Mouse (Mus musculus): ENCODE results near the gene Gm4307. TPM values are rescaled to one million over a fixed set of nuclear protein-coding genes. Genes with fewer than 3 reads are reported as not detected.
A peak's percentile ranks its signal among the peaks of the same experiment; 100 is the strongest.
"Not testable (repeated sequence)": the region's sequence is repeated elsewhere in the genome, so short reads cannot be mapped to it uniquely, and the experiment has no call there.

Gene Gm4307
- total RNA-seq (2021) = not detected

DNA sequence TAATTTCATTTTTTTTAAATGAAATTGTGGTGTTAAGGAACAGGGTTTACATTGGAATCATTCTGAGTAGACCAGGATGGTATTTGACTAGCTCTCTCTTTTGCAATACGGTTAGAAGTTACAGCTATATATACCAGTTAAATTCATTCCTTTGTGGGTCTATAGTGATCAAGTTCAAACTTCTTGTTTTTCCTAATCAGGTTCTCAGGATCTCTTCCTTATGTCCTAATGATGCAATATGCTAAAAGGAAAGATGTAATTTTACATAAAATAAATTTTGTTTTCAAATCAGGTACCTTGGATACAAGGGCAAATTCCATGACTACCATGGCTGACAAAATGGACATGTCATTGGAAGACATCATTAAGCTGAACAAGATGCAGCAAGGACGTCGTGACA lies at the start of gene Gm4307:
Gene Gm4307 (plus strand): TSS at position 301 of the 400 bp plus-strand sequence.
- intact Hi-C loops (cut with DNase I); DNase-seq (ENCODE audit: extremely low spot score in 1 of 2, low spot score in 2 of 2): not testable (repeated sequence)

DNA sequence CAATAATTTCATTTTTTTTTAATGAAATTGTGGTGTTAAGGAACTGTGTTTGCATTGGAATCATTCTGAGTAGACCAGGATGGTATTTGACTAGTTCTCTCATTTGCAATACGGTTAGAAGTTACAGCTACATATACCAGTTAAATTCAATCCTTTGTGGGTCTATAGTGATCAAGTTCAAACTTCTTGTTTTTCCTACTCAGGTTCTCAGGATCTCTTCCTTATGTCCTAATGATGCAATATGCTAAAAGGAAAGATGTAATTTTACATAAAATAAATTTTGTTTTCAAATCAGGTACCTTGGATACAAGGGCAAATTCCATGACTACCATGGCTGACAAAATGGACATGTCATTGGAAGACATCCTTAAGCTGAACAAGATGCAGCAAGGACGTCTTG lies 25.8 kb upstream of the Gm4307 start, which contains the start of gene Gm4301:
Gene Gm4301 (plus strand): TSS at position 301 of the 400 bp plus-strand sequence.
- intact Hi-C loops (cut with DNase I) = not testable (repeated sequence)

DNA sequence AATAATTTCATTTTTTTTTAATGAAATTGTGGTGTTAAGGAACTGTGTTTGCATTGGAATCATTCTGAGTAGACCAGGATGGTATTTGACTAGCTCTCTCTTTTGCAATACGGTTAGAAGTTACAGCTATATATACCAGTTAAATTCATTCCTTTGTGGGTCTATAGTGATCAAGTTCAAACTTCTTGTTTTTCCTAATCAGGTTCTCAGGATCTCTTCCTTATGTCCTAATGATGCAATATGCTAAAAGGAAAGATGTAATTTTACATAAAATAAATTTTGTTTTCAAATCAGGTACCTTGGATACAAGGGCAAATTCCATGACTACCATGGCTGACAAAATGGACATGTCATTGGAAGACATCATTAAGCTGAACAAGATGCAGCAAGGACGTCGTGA lies 20.6 kb upstream of the Gm4307 start, which contains the start of gene Gm4302:
Gene Gm4302 (plus strand): TSS at position 301 of the 400 bp plus-strand sequence.
- intact Hi-C loops (cut with DNase I); DNase-seq (ENCODE audit: extremely low spot score in 1 of 2, low spot score in 2 of 2): not testable (repeated sequence)

More for the DNA sequence above, 25.8 kb upstream of the Gm4307 start, which contains the start of gene Gm4301:
- not testable (repeated sequence) for DNase-seq (ENCODE audit: extremely low spot score in 1 of 2, low spot score in 2 of 2)

DNA sequence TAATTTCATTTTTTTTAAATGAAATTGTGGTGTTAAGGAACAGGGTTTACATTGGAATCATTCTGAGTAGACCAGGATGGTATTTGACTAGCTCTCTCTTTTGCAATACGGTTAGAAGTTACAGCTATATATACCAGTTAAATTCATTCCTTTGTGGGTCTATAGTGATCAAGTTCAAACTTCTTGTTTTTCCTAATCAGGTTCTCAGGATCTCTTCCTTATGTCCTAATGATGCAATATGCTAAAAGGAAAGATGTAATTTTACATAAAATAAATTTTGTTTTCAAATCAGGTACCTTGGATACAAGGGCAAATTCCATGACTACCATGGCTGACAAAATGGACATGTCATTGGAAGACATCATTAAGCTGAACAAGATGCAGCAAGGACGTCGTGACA lies 15.5 kb upstream of the Gm4307 start, which contains the start of gene Gm4303:
Gene Gm4303 (plus strand): TSS at position 301 of the 400 bp plus-strand sequence.
- DNase-seq (ENCODE audit: extremely low spot score in 1 of 2, low spot score in 2 of 2); intact Hi-C loops (cut with DNase I): not testable (repeated sequence)

DNA sequence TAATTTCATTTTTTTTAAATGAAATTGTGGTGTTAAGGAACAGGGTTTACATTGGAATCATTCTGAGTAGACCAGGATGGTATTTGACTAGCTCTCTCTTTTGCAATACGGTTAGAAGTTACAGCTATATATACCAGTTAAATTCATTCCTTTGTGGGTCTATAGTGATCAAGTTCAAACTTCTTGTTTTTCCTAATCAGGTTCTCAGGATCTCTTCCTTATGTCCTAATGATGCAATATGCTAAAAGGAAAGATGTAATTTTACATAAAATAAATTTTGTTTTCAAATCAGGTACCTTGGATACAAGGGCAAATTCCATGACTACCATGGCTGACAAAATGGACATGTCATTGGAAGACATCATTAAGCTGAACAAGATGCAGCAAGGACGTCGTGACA lies 10.3 kb upstream of the Gm4307 start, which contains the start of gene Gm4305:
Gene Gm4305 (plus strand): TSS at position 301 of the 400 bp plus-strand sequence.
- intact Hi-C loops (cut with DNase I); DNase-seq (ENCODE audit: extremely low spot score in 1 of 2, low spot score in 2 of 2): not testable (repeated sequence)

DNA sequence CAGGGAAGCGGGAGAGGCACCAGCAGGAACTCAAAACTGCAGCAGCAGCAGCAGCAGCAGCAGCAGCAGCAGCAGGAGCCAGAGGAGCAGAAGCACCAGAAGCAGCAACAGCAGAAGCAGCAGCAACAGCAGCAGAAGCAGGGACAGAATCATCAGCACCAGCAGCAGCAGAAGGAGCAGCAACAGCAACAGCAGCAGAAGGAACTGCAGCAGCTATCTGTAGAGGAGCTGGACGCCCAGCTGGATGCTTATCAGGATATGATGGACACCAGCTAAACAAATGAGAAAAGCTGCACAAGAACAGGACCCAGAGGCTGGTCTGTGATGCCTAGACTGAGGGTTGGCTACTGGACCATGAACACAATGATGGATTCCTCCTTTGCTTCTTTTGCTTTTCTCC lies 4.3 kb upstream of the Gm4307 start:
- intact Hi-C loops (cut with DNase I) = not testable (repeated sequence)

DNA sequence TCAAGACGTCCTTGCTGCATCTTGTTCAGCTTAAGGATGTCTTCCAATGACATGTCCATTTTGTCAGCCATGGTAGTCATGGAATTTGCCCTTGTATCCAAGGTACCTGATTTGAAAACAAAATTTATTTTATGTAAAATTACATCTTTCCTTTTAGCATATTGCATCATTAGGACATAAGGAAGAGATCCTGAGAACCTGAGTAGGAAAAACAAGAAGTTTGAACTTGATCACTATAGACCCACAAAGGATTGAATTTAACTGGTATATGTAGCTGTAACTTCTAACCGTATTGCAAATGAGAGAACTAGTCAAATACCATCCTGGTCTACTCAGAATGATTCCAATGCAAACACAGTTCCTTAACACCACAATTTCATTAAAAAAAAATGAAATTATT lies 21.3 kb downstream of the Gm4307 start, which contains the start of gene Gm4312:
Gene Gm4312 (minus strand): TSS at position 101 of the 400 bp plus-strand sequence.
- DNase-seq (ENCODE audit: extremely low spot score in 1 of 2, low spot score in 2 of 2); intact Hi-C loops (cut with DNase I): not testable (repeated sequence)

More for the DNA sequence above, 4.3 kb upstream of the Gm4307 start:
- DNase-seq (ENCODE audit: extremely low spot score in 1 of 2, low spot score in 2 of 2) = peak; percentile 4 to 12

DNA sequence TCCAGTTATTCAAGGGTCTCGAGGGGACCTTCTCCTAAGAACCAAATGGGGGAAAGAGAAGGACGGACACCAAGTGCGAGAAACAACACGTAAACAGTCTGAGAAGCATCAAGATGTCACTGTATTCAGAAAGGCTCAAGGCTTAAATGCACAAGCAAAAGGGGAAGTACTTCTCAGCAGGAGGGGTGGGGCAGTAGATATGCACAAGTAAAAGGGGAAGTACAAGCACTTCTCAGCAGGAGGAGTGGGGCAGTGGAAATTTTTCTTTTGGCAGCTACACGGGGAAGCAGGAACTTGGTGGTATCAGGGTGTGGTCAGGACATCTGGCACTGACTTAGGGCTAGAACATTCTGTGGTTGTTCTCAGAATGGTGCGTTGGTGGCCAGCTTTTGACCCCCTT lies 41.2 kb downstream of the Gm4307 start:
- DNase-seq (ENCODE audit: extremely low spot score in 1 of 2, low spot score in 2 of 2); intact Hi-C loops (cut with DNase I): not testable (repeated sequence)

Other genes with a start within 250 kb of the Gm4307 start
- gene Gm4301, start 25.7 kb upstream of the Gm4307 start, total RNA-seq (2021) = not detected
- not detected for gene Gm4302, start 20.5 kb upstream of the Gm4307 start, total RNA-seq (2021)
- gene Gm4303, start 15.4 kb upstream of the Gm4307 start, total RNA-seq (2021) = not detected
- gene Gm4305, start 10.2 kb upstream of the Gm4307 start, total RNA-seq (2021) = not detected
- gene Gm4312, start 21.2 kb downstream of the Gm4307 start, total RNA-seq (2021) = not detected
- gene Tmtc3, start 126.0 kb downstream of the Gm4307 start, total RNA-seq (2021) = 1 to 10 TPM; 9.2 to 10.0 TPM
- gene Cep290, start 126.2 kb downstream of the Gm4307 start, total RNA-seq (2021) = 10 to 100 TPM in 1 of 2 experiments, 1 to 10 TPM in 1; 9.9 to 10.7 TPM
- 10 to 100 TPM; 22.2 to 25.2 TPM for gene 4930430F08Rik, start 229.1 kb downstream of the Gm4307 start, total RNA-seq (2021)
- gene 1700017N19Rik, start 229.1 kb downstream of the Gm4307 start, total RNA-seq (2021) = not detected